Comparison of ENCODE assay signal across 7 mouse cellular contexts in genomic region chr19:46988231-46989087, GRCm38 (mm10). TPM values are rescaled to one million over a fixed set of nuclear protein-coding genes. Genes with fewer than 3 reads are reported as not detected.
DNase-seq lines count a peak whose midpoint lies in the region; ATAC-seq and TF ChIP-seq lines count a peak whose summit lies in the region.

No protein-coding gene starts in this region.

- H3K4me2 ChIP-seq in kidney, postnatal 0 days (ENCODE audit: low read length), result peak overlapping the region; percentile 10; the same call in 1 of the 2 replicates

- peak overlapping the region; percentile 98 for H3K27ac ChIP-seq in MEL (ENCODE audit: control insufficient read depth, low read depth, low read length)
- H3K27ac ChIP-seq in brown adipose tissue, adult 24 weeks (replicated peaks; ENCODE audit: low read depth, low read length), result peak overlapping the region; percentile 74
- peak overlapping the region; percentile 78 for H3K27ac ChIP-seq in kidney, postnatal 0 days

- peaks cover 0 to 35% of the 10 kb centered on the region in 2 experiments; a peak in 2 of 4 replicates for H3K36me3 ChIP-seq in MEL (ENCODE audit: control insufficient read depth in 1 of 2, insufficient read depth in 2 of 2, low read length in 2 of 2)
- H3K36me3 ChIP-seq in kidney, postnatal 0 days (ENCODE audit: insufficient read depth, low read length), result no peaks in the 10 kb centered on the region
- H3K36me3 ChIP-seq in megakaryocyte, embryonic 14.5 days (replicated peaks; ENCODE audit: low read length), result no peaks in the 10 kb centered on the region

- no peak; the same call in 1 of the 2 replicates for TF ChIP-seq RAD21 in MEL (IDR thresholded peaks at IDR 0.05; ENCODE audit: low read depth, low read length)

- peak; percentile 99 for DNase-seq in MEL (ENCODE audit: low read depth, low spot score)
- peak; percentile 80 for DNase-seq in kidney, postnatal 0 days (ENCODE audit: low spot score)
- DNase-seq in left cerebral cortex, postnatal 10 days (ENCODE audit: extremely low spot score in 1 of 2, low spot score in 2 of 2), result no peak
- no peak for DNase-seq in left cerebral cortex, adult 8-10 months (ENCODE audit: low spot score in 2 of 2)

- peaks cover 18 to 48% of the 10 kb centered on the region in 2 experiments for H3K4me1 ChIP-seq in MEL (ENCODE audit: control insufficient read depth in 1 of 2, insufficient read depth in 2 of 2, low read length in 2 of 2)
- H3K4me1 ChIP-seq in brown adipose tissue, adult 24 weeks (ENCODE audit: control insufficient read depth, insufficient read depth, insufficient read length, low read length), result peaks cover 3% of the 10 kb centered on the region; the same call in 1 of the 2 replicates
- peaks cover 14% of the 10 kb centered on the region; the same call in 1 of the 2 replicates for H3K4me1 ChIP-seq in kidney, postnatal 0 days (replicated peaks; ENCODE audit: insufficient read depth, low read length)
- H3K4me1 ChIP-seq in megakaryocyte, embryonic 14.5 days, result peaks cover 79% of the 10 kb centered on the region

- peak overlapping the region; percentile 73 for H3K9ac ChIP-seq in MEL (ENCODE audit: control insufficient read depth, low read depth, low read length, poor library complexity, severe bottlenecking)
- 0 out of 2 replicates have a peak overlapping the region, but pooled peaks have one; percentile 9 for H3K9ac ChIP-seq in kidney, postnatal 0 days (ENCODE audit: low read depth, low read length)

- TF ChIP-seq POLR2A in MEL (IDR thresholded peaks at IDR 0.05; ENCODE audit: control insufficient read depth in 1 of 2, insufficient read depth in 1 of 2, low read depth in 1 of 2, low read length in 2 of 2, poor library complexity in 1 of 2), result peak; percentile 28 to 86; a peak in 3 of 4 replicates

- TF ChIP-seq EP300 in MEL (IDR thresholded peaks at IDR 0.05; ENCODE audit: low read depth in 1 of 2, low read length in 2 of 2), result peak; percentile 97 to 98

- H3K4me3 ChIP-seq in MEL (ENCODE audit: control insufficient read depth in 1 of 2, insufficient read depth in 1 of 2, low read depth in 2 of 2, low read length in 2 of 2), result peak overlapping the region; percentile 23 to 50
- 0 out of 2 replicates have a peak overlapping the region, but pooled peaks have one; percentile 14 for H3K4me3 ChIP-seq in brown adipose tissue, adult 24 weeks (ENCODE audit: insufficient read depth, low read depth, low read length)
- no peak overlapping the region for H3K4me3 ChIP-seq in kidney, postnatal 0 days (replicated peaks; ENCODE audit: low read depth, low read length)
- H3K4me3 ChIP-seq in megakaryocyte, embryonic 14.5 days (replicated peaks), result peak overlapping the region; percentile 83

- intact Hi-C loops in left cerebral cortex, postnatal 10 days (cut with DNase I), result no loop called here

- no peaks in the 10 kb centered on the region for H3K9me3 ChIP-seq in MEL (replicated peaks; ENCODE audit: insufficient read depth, low read length)
- H3K9me3 ChIP-seq in kidney, postnatal 0 days (replicated peaks; ENCODE audit: low read length), result no peaks in the 10 kb centered on the region
- no peaks in the 10 kb centered on the region for H3K9me3 ChIP-seq in megakaryocyte, embryonic 14.5 days

- H3K27me3 ChIP-seq in MEL (ENCODE audit: control insufficient read depth in 1 of 2, insufficient read depth in 2 of 2, low read length in 2 of 2), result no peaks in the 10 kb centered on the region
- no peaks in the 10 kb centered on the region for H3K27me3 ChIP-seq in kidney, postnatal 0 days (ENCODE audit: insufficient read depth, low read length)
- H3K27me3 ChIP-seq in megakaryocyte, embryonic 14.5 days (replicated peaks), result peaks cover 2% of the 10 kb centered on the region

- WGBS in kidney, postnatal 0 days, result 32% methylated on average over 16 of the region's 16 CpGs

- ATAC-seq in kidney, postnatal 0 days (replicated peaks; ENCODE audit: low FRiP score, low read depth), result peak; percentile 92
- no peak for ATAC-seq in granulocyte monocyte progenitor cell, adult 5-6 weeks (replicated peaks; ENCODE audit: poor library complexity, severe bottlenecking)

- H3K79me2 ChIP-seq in MEL (ENCODE audit: control insufficient read depth, insufficient read depth, low read length, poor library complexity), result peaks cover 6% of the 10 kb centered on the region; the same call in 1 of the 2 replicates

- peak in 2 of 3 experiments; percentile 6 to 27; a peak in 1 of 6 replicates for TF ChIP-seq CTCF in MEL (IDR thresholded peaks at IDR 0.05 in 2 of 3, conservative IDR thresholded peaks at IDR 0.05 in 1 of 3; ENCODE audit: control insufficient read depth in 1 of 3, insufficient read depth in 1 of 3, low read depth in 2 of 3, low read length in 3 of 3, poor library complexity in 1 of 3, severe bottlenecking in 1 of 3)
- TF ChIP-seq CTCF in kidney, postnatal 0 days (IDR thresholded peaks at IDR 0.05; ENCODE audit: low read depth), result peak; percentile 13; the same call in 1 of the 2 replicates

TF ChIP-seq in MEL, 35 proteins besides CTCF, POLR2A, EP300 and RAD21 (continues in another document):
- 0 out of 2 replicates have a peak, but pooled peaks have one; percentile 83 for TF ChIP-seq CHD1 (IDR thresholded peaks at IDR 0.05; ENCODE audit: low read depth, low read length)
- TF ChIP-seq E2F4 (IDR thresholded peaks at IDR 0.05; ENCODE audit: borderline replicate concordance, low read depth, low read length), result no peak
- TF ChIP-seq HCFC1 (IDR thresholded peaks at IDR 0.05; ENCODE audit: low read depth, low read length), result peak; percentile 67; the same call in 1 of the 2 replicates
- TF ChIP-seq USF2 (IDR thresholded peaks at IDR 0.05; ENCODE audit: borderline replicate concordance in 1 of 2, insufficient read depth in 1 of 2, low read depth in 1 of 2, low read length in 2 of 2), result no peak
- peak; percentile 97 for TF ChIP-seq TBP (IDR thresholded peaks at IDR 0.05; ENCODE audit: low read depth, low read length)
- peak; percentile 70 for TF ChIP-seq NELFE (IDR thresholded peaks at IDR 0.05; ENCODE audit: low read depth, low read length)
- no peak for TF ChIP-seq ZC3H11A (IDR thresholded peaks at IDR 0.05; ENCODE audit: low read depth, low read length)
- peak; percentile 52 for TF ChIP-seq MXI1 (IDR thresholded peaks at IDR 0.05; ENCODE audit: low read depth, low read length)
- peak; percentile 53; the same call in 1 of the 2 replicates for TF ChIP-seq ZMIZ1 (IDR thresholded peaks at IDR 0.05; ENCODE audit: low read depth, low read length)
- no peak for TF ChIP-seq POLR2AphosphoS5 (IDR thresholded peaks at IDR 0.05; ENCODE audit: borderline replicate concordance, low read depth, low read length)
- no peak for TF ChIP-seq NRF1 (IDR thresholded peaks at IDR 0.05; ENCODE audit: insufficient read depth, low read depth, low read length, poor library complexity, severe bottlenecking)
- peak; percentile 98 for TF ChIP-seq GATA1 (IDR thresholded peaks at IDR 0.05; ENCODE audit: low read depth, low read length)
- TF ChIP-seq MYB (IDR thresholded peaks at IDR 0.05; ENCODE audit: low read depth, low read length), result peak; percentile 87
- peak; percentile 99 for TF ChIP-seq MAZ (IDR thresholded peaks at IDR 0.05; ENCODE audit: low read depth, low read length)
- peak; percentile 46; the same call in 1 of the 2 replicates for TF ChIP-seq MAX (IDR thresholded peaks at IDR 0.05; ENCODE audit: low read length)
- peak; percentile 39; the same call in 1 of the 2 replicates for TF ChIP-seq ELF1 (IDR thresholded peaks at IDR 0.05; ENCODE audit: low read depth, low read length)
- 0 out of 2 replicates have a peak, but pooled peaks have one; percentile 5 for TF ChIP-seq MEF2A (IDR thresholded peaks at IDR 0.05; ENCODE audit: extremely low read depth, insufficient replicate concordance, low read depth, low read length, poor library complexity, severe bottlenecking)
- TF ChIP-seq CHD2 (IDR thresholded peaks at IDR 0.05; ENCODE audit: low read length), result peak; percentile 80
- TF ChIP-seq ZNF384 (IDR thresholded peaks at IDR 0.05; ENCODE audit: low read depth, low read length), result no peak; the same call in 1 of the 2 replicates
- 0 out of 2 replicates have a peak, but pooled peaks have one; percentile 36 for TF ChIP-seq MAFK (IDR thresholded peaks at IDR 0.05; ENCODE audit: borderline replicate concordance, low read depth, low read length)
- peak; percentile 91 for TF ChIP-seq SIN3A (IDR thresholded peaks at IDR 0.05; ENCODE audit: low read length)
- no peak for TF ChIP-seq ZKSCAN1 (IDR thresholded peaks at IDR 0.05; ENCODE audit: low read depth, low read length)
- TF ChIP-seq RCOR1 (IDR thresholded peaks at IDR 0.05; ENCODE audit: low read depth, low read length), result peak; percentile 90
- peak; percentile 85 for TF ChIP-seq POLR2AphosphoS2 (IDR thresholded peaks at IDR 0.05; ENCODE audit: low read length)

RNA-seq across cellular contexts. Expression of gene Ina, which starts 26.0 kb away (rescaled TPM):
- total RNA-seq in MEL (2012; rRNA removed), result not detected in 2 replicates
- polyA plus RNA-seq in MEL (2012; ENCODE audit: insufficient read depth in 1 of 2, insufficient read length in 2 of 2, low read depth in 1 of 2, low replicate concordance in 2 of 2, missing spikeins in 1 of 2), result not detected
- not detected in 2 replicates for polyA plus RNA-seq in brown adipose tissue, adult 24 weeks (2012; ENCODE audit: insufficient read depth, insufficient read length, missing spikeins)
- polyA plus RNA-seq in kidney, postnatal 0 days (2015; fragmentation: Nextera tagmentation; extraction: Ambion mirVana), result 0.05 and 0.24 TPM in 2 replicates
- polyA plus RNA-seq in megakaryocyte, embryonic 14.5 days (2012; ENCODE audit: insufficient read depth, low replicate concordance), result 0.13 TPM in 1 of 2 replicates, not detected in the other
- total RNA-seq in left cerebral cortex, postnatal 10 days (2021), result 100 to 1,000 TPM; 180 to 190 TPM
- not detected in 2 replicates for total RNA-seq in granulocyte monocyte progenitor cell, adult 5-6 weeks (2014; fragmentation: Nextera tagmentation)
- total RNA-seq in granulocyte monocyte progenitor cell, adult 5-6 weeks (2017), result not detected in 2 replicates
- total RNA-seq in left cerebral cortex, adult 8-10 months (2022), result 100 to 1,000 TPM; 175 to 187 (median 178) TPM

RNA-seq across cellular contexts. Expression of gene Nt5c2, which starts 26.5 kb away (rescaled TPM):
- 64.6 and 65.0 TPM in 2 replicates for total RNA-seq in MEL (2012; rRNA removed)
- polyA plus RNA-seq in MEL (2012; ENCODE audit: insufficient read depth in 1 of 2, insufficient read length in 2 of 2, low read depth in 1 of 2, low replicate concordance in 2 of 2, missing spikeins in 1 of 2), result 100 to 1,000 TPM; 147 to 455 TPM
- 31.8 and 36.0 TPM in 2 replicates for polyA plus RNA-seq in brown adipose tissue, adult 24 weeks (2012; ENCODE audit: insufficient read depth, insufficient read length, missing spikeins)
- 68.4 and 87.5 TPM in 2 replicates for polyA plus RNA-seq in kidney, postnatal 0 days (2015; fragmentation: Nextera tagmentation; extraction: Ambion mirVana)
- 2.1 and 11.7 TPM in 2 replicates for polyA plus RNA-seq in megakaryocyte, embryonic 14.5 days (2012; ENCODE audit: insufficient read depth, low replicate concordance)
- 10 to 100 TPM; 76.4 to 87.4 TPM for total RNA-seq in left cerebral cortex, postnatal 10 days (2021)
- total RNA-seq in granulocyte monocyte progenitor cell, adult 5-6 weeks (2014; fragmentation: Nextera tagmentation), result 62.3 and 65.3 TPM in 2 replicates
- total RNA-seq in granulocyte monocyte progenitor cell, adult 5-6 weeks (2017), result 67.6 and 84.5 TPM in 2 replicates
- 10 to 100 TPM; 70.8 to 83.9 (median 82.1) TPM for total RNA-seq in left cerebral cortex, adult 8-10 months (2022)

Comparison
In these comparisons a context has a peak if more than half of its experiments do, and no peak if none do; other contexts are left out.
1. DNase-seq: peak in MEL (single experiment) and kidney, postnatal 0 days (single experiment); none in left cerebral cortex, postnatal 10 days (0 of 2) and left cerebral cortex, adult 8-10 months (0 of 2).
2. RNA of gene Ina, which starts 26.0 kb away (total RNA-seq): 180 to 190 TPM in left cerebral cortex, postnatal 10 days and 175 to 187 TPM in left cerebral cortex, adult 8-10 months; not detected in MEL and not detected in granulocyte monocyte progenitor cell, adult 5-6 weeks; every median in the first group is over 100 times any median in the second.
3. Peak in every context shown above with its lines, with median percentiles within 50 percentile points of each other: H3K27ac ChIP-seq.